Mouse (Mus musculus): ENCODE results near the gene Tmem200c. TPM values are rescaled to one million over a fixed set of nuclear protein-coding genes. Genes with fewer than 3 reads are reported as not detected.

The Tmem200c gene
- polyA plus RNA-seq (2012; rRNA removed) = 0.96 and 1.1 TPM in 2 replicates

DNA sequence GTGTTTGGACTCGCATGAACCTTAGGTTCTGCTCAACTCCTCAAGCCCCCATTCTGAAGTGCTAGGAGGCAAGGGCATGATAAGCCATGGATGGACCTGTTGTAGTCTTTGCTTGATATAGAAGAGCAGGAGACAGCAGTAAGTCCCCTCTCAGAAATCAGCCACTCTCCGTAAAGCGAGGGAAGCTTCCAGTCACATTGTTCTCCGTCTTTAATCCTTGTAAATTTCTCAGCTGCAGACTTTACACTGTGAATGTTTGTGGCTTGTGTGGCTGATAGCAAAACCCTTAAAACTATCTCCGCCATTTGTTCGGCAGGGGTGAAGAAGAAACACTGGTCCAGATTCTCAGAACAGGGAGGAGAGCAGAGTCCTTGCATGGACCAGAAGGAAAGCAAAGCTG is at the start of gene Tmem200c:
Gene Tmem200c (plus strand): TSS at position 301 of the 400 bp plus-strand sequence.

Other genes starting within 250 kb of the Tmem200c start
- 22.2 and 24.0 TPM in 2 replicates for gene Epb41l3, start 249.1 kb downstream of the Tmem200c start, polyA plus RNA-seq (2012; rRNA removed)